Mouse (Mus musculus): ENCODE data around the gene Gpr87. TPM values are rescaled to one million over a fixed set of nuclear protein-coding genes. Genes with fewer than 3 reads are reported as not detected.
A peak's percentile ranks its signal among the peaks of the same experiment; 100 is the strongest.
"Not testable (repeated sequence)": the region's sequence is repeated elsewhere in the genome, so short reads cannot be mapped to it uniquely, and the experiment has no call there.

Gpr87 gene
- polyA plus RNA-seq, 1 experiment from 2014 or later: 0.14 TPM

- no peak for ATAC-seq (ENCODE audit: insufficient number of reproducible peaks, low FRiP score)
Observed at GRCm38 (mm10) chr3:59157048-59157447, 37.9 kb downstream of the Gpr87 start.

GRCm38 (mm10) chr3:59155404-59155803 lies 39.5 kb downstream of the Gpr87 start:
- H3K27ac ChIP-seq (ENCODE audit: poor library complexity, severe bottlenecking): no peak overlapping the region
- no peak for ATAC-seq (ENCODE audit: insufficient number of reproducible peaks, low FRiP score)
- no peaks in the 10 kb centered on the region for H3K9me3 ChIP-seq (replicated peaks)
- H3K4me3 ChIP-seq: no peak overlapping the region
- H3K4me1 ChIP-seq (replicated peaks): peaks cover 6% of the 10 kb centered on the region; the same call in 1 of the 2 replicates
- H3K4me2 ChIP-seq: no peak overlapping the region
- H3K27me3 ChIP-seq (replicated peaks): no peaks in the 10 kb centered on the region
- no peaks in the 10 kb centered on the region for H3K36me3 ChIP-seq
- WGBS: 90% methylated on average over 6 of the region's 6 CpGs
- H3K9ac ChIP-seq: no peak overlapping the region

More at GRCm38 (mm10) chr3:59157048-59157447, 37.9 kb downstream of the Gpr87 start:
- Histone ChIP-seq H3K4me3 (no peak overlapping the region), H3K27ac (ENCODE audit: poor library complexity, severe bottlenecking) (no peak overlapping the region), H3K4me2 (no peak overlapping the region), H3K9ac (no peak overlapping the region), H3K4me1 (replicated peaks) (peaks cover 6% of the 10 kb centered on the region; the same call in 1 of the 2 replicates), H3K36me3 (no peaks in the 10 kb centered on the region), H3K27me3 (replicated peaks) (no peaks in the 10 kb centered on the region), H3K9me3 (replicated peaks) (no peaks in the 10 kb centered on the region)
- 92% methylated on average over 5 of the region's 5 CpGs for WGBS

- H3K36me3 ChIP-seq: no peaks in the 10 kb centered on the region
- peaks cover 6% of the 10 kb centered on the region; the same call in 1 of the 2 replicates for H3K4me1 ChIP-seq (replicated peaks)
- H3K27me3 ChIP-seq (replicated peaks): no peaks in the 10 kb centered on the region
- H3K9ac ChIP-seq: no peak overlapping the region
- no peak overlapping the region for H3K27ac ChIP-seq (ENCODE audit: poor library complexity, severe bottlenecking)
- no peak overlapping the region for H3K4me2 ChIP-seq
- no peak for ATAC-seq (ENCODE audit: insufficient number of reproducible peaks, low FRiP score)
- no peak overlapping the region for H3K4me3 ChIP-seq
- 79% methylated on average over 2 of the region's 2 CpGs for WGBS
- H3K9me3 ChIP-seq (replicated peaks): no peaks in the 10 kb centered on the region
Observed at GRCm38 (mm10) chr3:59154888-59155287, 40.0 kb downstream of the Gpr87 start.

GRCm38 (mm10) chr3:59153424-59153823 lies 41.5 kb downstream of the Gpr87 start, which contains the start of gene P2ry14:
P2ry14 (minus strand) TSS chr3:59153618.
- no peaks in the 10 kb centered on the region for H3K36me3 ChIP-seq
- H3K27me3 ChIP-seq (replicated peaks): no peaks in the 10 kb centered on the region
- H3K4me3 ChIP-seq: no peak within 1 kb of the TSS
- ATAC-seq (ENCODE audit: insufficient number of reproducible peaks, low FRiP score): no peak
- WGBS: 54% methylated on average over 5 of the region's 5 CpGs
- H3K9me3 ChIP-seq (replicated peaks): no peaks in the 10 kb centered on the region
- no peak within 1 kb of the TSS for H3K9ac ChIP-seq
- peaks cover 6% of the 10 kb centered on the region; the same call in 1 of the 2 replicates for H3K4me1 ChIP-seq (replicated peaks)
- H3K27ac ChIP-seq (ENCODE audit: poor library complexity, severe bottlenecking): no peak within 1 kb of the TSS
- no peak within 1 kb of the TSS for H3K4me2 ChIP-seq

GRCm38 (mm10) chr3:59150624-59151023 lies 44.3 kb downstream of the Gpr87 start:
- H3K27ac ChIP-seq (ENCODE audit: poor library complexity, severe bottlenecking): no peak overlapping the region
- no peak overlapping the region for H3K4me2 ChIP-seq
- H3K27me3 ChIP-seq (replicated peaks): no peaks in the 10 kb centered on the region
- 95% methylated on average over 2 of the region's 2 CpGs for WGBS
- ATAC-seq (ENCODE audit: insufficient number of reproducible peaks, low FRiP score): no peak
- peaks cover 6% of the 10 kb centered on the region; the same call in 1 of the 2 replicates for H3K4me1 ChIP-seq (replicated peaks)
- no peaks in the 10 kb centered on the region for H3K9me3 ChIP-seq (replicated peaks)
- H3K4me3 ChIP-seq: no peak overlapping the region
- no peak overlapping the region for H3K9ac ChIP-seq
- H3K36me3 ChIP-seq: no peaks in the 10 kb centered on the region

GRCm38 (mm10) chr3:59149646-59150045 lies 45.3 kb downstream of the Gpr87 start:
- no peaks in the 10 kb centered on the region for H3K9me3 ChIP-seq (replicated peaks)
- H3K4me2 ChIP-seq: no peak overlapping the region
- peaks cover 6% of the 10 kb centered on the region; the same call in 1 of the 2 replicates for H3K4me1 ChIP-seq (replicated peaks)
- H3K36me3 ChIP-seq: no peaks in the 10 kb centered on the region
- no peak overlapping the region for H3K27ac ChIP-seq (ENCODE audit: poor library complexity, severe bottlenecking)
- H3K9ac ChIP-seq: no peak overlapping the region
- H3K27me3 ChIP-seq (replicated peaks): no peaks in the 10 kb centered on the region
- H3K4me3 ChIP-seq: no peak overlapping the region
- ATAC-seq (ENCODE audit: insufficient number of reproducible peaks, low FRiP score): no peak

- 62% methylated on average over 5 of the region's 5 CpGs for WGBS
- Histone ChIP-seq H3K4me1 (replicated peaks) (peaks cover 18% of the 10 kb centered on the region), H3K36me3 (no peaks in the 10 kb centered on the region), H3K27ac (ENCODE audit: poor library complexity, severe bottlenecking) (no peak overlapping the region), H3K9ac (no peak overlapping the region), H3K9me3 (replicated peaks) (no peaks in the 10 kb centered on the region), H3K27me3 (replicated peaks) (no peaks in the 10 kb centered on the region), H3K4me2 (no peak overlapping the region), H3K4me3 (no peak overlapping the region)
- ATAC-seq (ENCODE audit: insufficient number of reproducible peaks, low FRiP score): no peak
Observed at GRCm38 (mm10) chr3:59145194-59145593, 49.7 kb downstream of the Gpr87 start.

- peak overlapping the region; percentile 67; the same call in 1 of the 2 replicates for H3K27ac ChIP-seq (ENCODE audit: poor library complexity, severe bottlenecking)
- peaks cover 23% of the 10 kb centered on the region for H3K4me1 ChIP-seq (replicated peaks)
- H3K4me3 ChIP-seq: no peak overlapping the region
- no peak for ATAC-seq (ENCODE audit: insufficient number of reproducible peaks, low FRiP score)
- WGBS: 10% methylated on average over 8 of the region's 8 CpGs
- H3K4me2 ChIP-seq: peak overlapping the region; percentile 15
- H3K27me3 ChIP-seq (replicated peaks): no peaks in the 10 kb centered on the region
- H3K9me3 ChIP-seq (replicated peaks): no peaks in the 10 kb centered on the region
- no peaks in the 10 kb centered on the region for H3K36me3 ChIP-seq
- H3K9ac ChIP-seq: no peak overlapping the region
Observed at GRCm38 (mm10) chr3:59141507-59142305, 53.2 kb downstream of the Gpr87 start.

GRCm38 (mm10) chr3:59140941-59141340 lies 54.0 kb downstream of the Gpr87 start:
- not testable (repeated sequence) for H3K4me2 ChIP-seq; H3K27me3 ChIP-seq (replicated peaks); H3K9ac ChIP-seq; H3K9me3 ChIP-seq (replicated peaks); ATAC-seq (ENCODE audit: insufficient number of reproducible peaks, low FRiP score); H3K36me3 ChIP-seq; H3K4me3 ChIP-seq
- peaks cover 23% of the 10 kb centered on the region for H3K4me1 ChIP-seq (replicated peaks)
- peak overlapping the region; percentile 33; the same call in 1 of the 2 replicates for H3K27ac ChIP-seq (ENCODE audit: poor library complexity, severe bottlenecking)
- 78% methylated on average over 4 of the region's 4 CpGs for WGBS

- H3K36me3 ChIP-seq: no peaks in the 10 kb centered on the region
- WGBS: 89% methylated on average over 2 of the region's 2 CpGs
- no peak for ATAC-seq (ENCODE audit: insufficient number of reproducible peaks, low FRiP score)
Observed at GRCm38 (mm10) chr3:59140115-59140514, 54.8 kb downstream of the Gpr87 start.

GRCm38 (mm10) chr3:59139651-59140051 lies 55.3 kb downstream of the Gpr87 start:
- no peak overlapping the region for H3K27ac ChIP-seq (ENCODE audit: poor library complexity, severe bottlenecking)

More at GRCm38 (mm10) chr3:59140115-59140514, 54.8 kb downstream of the Gpr87 start:
- Histone ChIP-seq H3K4me2 (no peak overlapping the region), H3K4me1 (replicated peaks) (peaks cover 23% of the 10 kb centered on the region), H3K27ac (ENCODE audit: poor library complexity, severe bottlenecking) (no peak overlapping the region), H3K9me3 (replicated peaks) (no peaks in the 10 kb centered on the region), H3K4me3 (no peak overlapping the region), H3K27me3 (replicated peaks) (no peaks in the 10 kb centered on the region), H3K9ac (no peak overlapping the region)

More at GRCm38 (mm10) chr3:59139651-59140051, 55.3 kb downstream of the Gpr87 start:
- H3K27me3 ChIP-seq (replicated peaks): no peaks in the 10 kb centered on the region
- ATAC-seq (ENCODE audit: insufficient number of reproducible peaks, low FRiP score): no peak
- no peak overlapping the region for H3K4me3 ChIP-seq
- H3K36me3 ChIP-seq: no peaks in the 10 kb centered on the region
- H3K9me3 ChIP-seq (replicated peaks): no peaks in the 10 kb centered on the region
- no peak overlapping the region for H3K4me2 ChIP-seq
- H3K9ac ChIP-seq: no peak overlapping the region
- H3K4me1 ChIP-seq (replicated peaks): peaks cover 23% of the 10 kb centered on the region

All from heart, embryonic 12.5 days (tissue).